Comparison of ENCODE assay signal across 10 mouse cellular contexts in the genomic region with DNA sequence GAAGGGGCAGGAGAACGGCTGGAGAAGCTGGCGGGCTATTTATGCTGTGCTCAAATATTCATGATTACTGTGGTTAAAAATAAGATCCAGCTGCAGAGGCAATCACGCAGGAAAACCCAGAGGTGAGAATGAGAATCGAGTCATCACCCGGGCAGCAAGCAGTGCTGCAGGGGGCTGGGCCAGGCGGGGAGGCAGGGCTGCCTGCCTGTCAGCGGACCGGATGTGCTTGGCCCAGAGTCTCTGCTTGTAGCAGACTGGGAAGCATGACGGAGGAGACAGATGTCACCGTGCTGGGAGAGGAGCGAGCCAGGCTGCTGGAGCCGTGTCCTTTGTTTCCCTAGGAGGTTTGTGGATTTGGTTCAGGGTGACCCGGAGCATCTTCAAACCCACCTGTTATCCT. TPM values are rescaled to one million over a fixed set of nuclear protein-coding genes. Genes with fewer than 3 reads are reported as not detected.
DNase-seq lines count a peak whose midpoint lies in the region; ATAC-seq lines count a peak whose summit lies in the region.
"Had no signal": no experiment of that assay in that cellular context is flagged by ENCODE, and none has a peak within 500 bp of the region (broad histone marks: within the 10 kb centered on the region; RNA-seq: fewer than 3 reads in every experiment).

No protein-coding gene starts in this region.

- H3K27me3 ChIP-seq in heart, embryonic 16.5 days (ENCODE audit: control insufficient read depth, insufficient read depth, low read length): no peaks in the 10 kb centered on the region
- no peaks in the 10 kb centered on the region for H3K27me3 ChIP-seq in lung, embryonic 16.5 days (ENCODE audit: control insufficient read depth, insufficient read depth, low read depth, low read length)

- WGBS in heart, embryonic 16.5 days: 14% methylated on average over 13 of the region's 13 CpGs
- WGBS in lung, embryonic 16.5 days: 21% methylated on average over 13 of the region's 13 CpGs

- peak overlapping the region; percentile 33; the same call in 1 of the 2 replicates for H3K4me2 ChIP-seq in heart, embryonic 16.5 days (ENCODE audit: low read depth, low read length)
- H3K4me2 ChIP-seq in lung, embryonic 16.5 days (ENCODE audit: low read depth, low read length): no peak overlapping the region

- peak; percentile 35 for DNase-seq in gastrocnemius, postnatal 14 days
- no peak for DNase-seq in gastrocnemius, postnatal 4 days (ENCODE audit: low spot score in 2 of 2)
- peak; percentile 4 to 11 for DNase-seq in left cerebral cortex, adult 18-20 months (ENCODE audit: low spot score in 2 of 2)
- no peak for DNase-seq in left cerebral cortex, adult 11 months (ENCODE audit: low spot score)
- DNase-seq in frontal cortex, postnatal 14 days (ENCODE audit: low spot score in 2 of 2): no peak
- DNase-seq: thymus, postnatal 36 days had no signal

- H3K27ac ChIP-seq in heart, embryonic 16.5 days (ENCODE audit: low read length): peak overlapping the region; percentile 78
- no peak overlapping the region for H3K27ac ChIP-seq in lung, embryonic 16.5 days (ENCODE audit: low read length)
- H3K27ac ChIP-seq: macrophage had no signal

- H3K9ac ChIP-seq in heart, embryonic 16.5 days (ENCODE audit: low read length): 0 out of 2 replicates have a peak overlapping the region, but pooled peaks have one; percentile 4
- H3K9ac ChIP-seq in lung, embryonic 16.5 days (ENCODE audit: low read length): no peak overlapping the region

- no peaks in the 10 kb centered on the region; the same call in 1 of the 2 replicates for H3K9me3 ChIP-seq in heart, embryonic 16.5 days (replicated peaks; ENCODE audit: control insufficient read depth, low read length)
- H3K9me3 ChIP-seq in lung, embryonic 16.5 days (ENCODE audit: control insufficient read depth, low read length): no peaks in the 10 kb centered on the region

- peaks cover 21% of the 10 kb centered on the region for H3K4me1 ChIP-seq in heart, embryonic 16.5 days (ENCODE audit: control insufficient read depth, insufficient read depth, low read length)
- H3K4me1 ChIP-seq in lung, embryonic 16.5 days (replicated peaks; ENCODE audit: control insufficient read depth, insufficient read depth, low read length): peaks cover 10% of the 10 kb centered on the region

- no peak overlapping the region for H3K4me3 ChIP-seq in heart, embryonic 16.5 days (ENCODE audit: low read length)
- H3K4me3 ChIP-seq in lung, embryonic 16.5 days (ENCODE audit: low read length): no peak overlapping the region

- H3K36me3 ChIP-seq in heart, embryonic 16.5 days (ENCODE audit: control insufficient read depth, insufficient read depth): no peaks in the 10 kb centered on the region
- no peaks in the 10 kb centered on the region for H3K36me3 ChIP-seq in lung, embryonic 16.5 days (ENCODE audit: control insufficient read depth, insufficient read depth, low read length)

- peak; percentile 90 for ATAC-seq in heart, embryonic 16.5 days (replicated peaks; ENCODE audit: extremely low read depth, insufficient read depth, low FRiP score)
- peak; percentile 80 for ATAC-seq in lung, embryonic 16.5 days (ENCODE audit: low read depth)
- no peak for ATAC-seq in granulocyte monocyte progenitor cell, adult 5-6 weeks (replicated peaks; ENCODE audit: poor library complexity, severe bottlenecking)

- intact Hi-C loops in gastrocnemius, postnatal 14 days (cut with DNase I; ENCODE audit: low total_unique reads): no loop called here

RNA-seq across cellular contexts. Expression of gene Gna12, which starts 54.7 kb away (rescaled TPM):
- total RNA-seq in gastrocnemius, postnatal 14 days (2021): 10 to 100 TPM; 26.6 to 35.0 TPM
- 10 to 100 TPM; 52.0 to 55.5 TPM for total RNA-seq in gastrocnemius, postnatal 4 days (2021)
- total RNA-seq in left cerebral cortex, adult 18-20 months (2021): 10 to 100 TPM; 61.3 to 71.0 TPM
- polyA plus RNA-seq in heart, embryonic 16.5 days (2015; fragmentation: Nextera tagmentation; extraction: Ambion mirVana): 7.1 and 11.0 TPM in 2 replicates
- polyA plus RNA-seq in lung, embryonic 16.5 days (2015; fragmentation: Nextera tagmentation; extraction: Ambion mirVana): 8.4 and 8.5 TPM in 2 replicates
- 42.3 and 44.7 TPM in 2 replicates for total RNA-seq in granulocyte monocyte progenitor cell, adult 5-6 weeks (2014; fragmentation: Nextera tagmentation)
- 34.9 and 35.3 TPM in 2 replicates for total RNA-seq in granulocyte monocyte progenitor cell, adult 5-6 weeks (2017)

Comparison
In these comparisons a context has a peak if more than half of its experiments do, and no peak if none do; other contexts are left out.
1. DNase-seq: peak in gastrocnemius, postnatal 14 days (single experiment) and left cerebral cortex, adult 18-20 months (2 of 2); none in gastrocnemius, postnatal 4 days (0 of 2), left cerebral cortex, adult 11 months (single experiment) and frontal cortex, postnatal 14 days (0 of 2).